Mouse (Mus musculus): ENCODE measurements around the gene Rnf10.

- TF ChIP-seq POLR2A (IDR thresholded peaks at IDR 0.05; ENCODE audit: borderline replicate concordance, extremely low read depth, insufficient read depth, insufficient read length, poor library complexity, severe bottlenecking) (no peak), CTCF (IDR thresholded peaks at IDR 0.05; ENCODE audit: borderline replicate concordance, extremely low read depth, insufficient read depth, insufficient read length) (no peak)
Measured at GRCm38 (mm10) chr5:115215273-115216185, 57.2 kb downstream of the Rnf10 start.

Measured in brain, embryonic 14.5 days (tissue).